Mouse (Mus musculus) ES-E14 (cell line): ENCODE results near the gene Acot11. TPM values are rescaled to one million over a fixed set of nuclear protein-coding genes. Genes with fewer than 3 reads are reported as not detected.

Experiments used
- DNase-seq: peaks from one replicate; pipeline ENCODE4 v3.0.0-alpha.2; 2013; ENCODE audit warnings: low read depth, low spot score
- H3K27ac ChIP-seq: 2 replicates; pipeline ENCODE4 v1.5.1; 2012; ENCODE audit warnings: low read depth, mild to moderate bottlenecking, low read length, moderate library complexity, mixed read lengths; ENCODE audit not compliant: poor library complexity, insufficient read depth, severe bottlenecking
- H3K36me3 ChIP-seq: 2 replicates; pipeline ENCODE4 v1.6.1; 2012; ENCODE audit warnings: mild to moderate bottlenecking, low read length, moderate library complexity, mixed read lengths; ENCODE audit not compliant: control insufficient read depth, poor library complexity, insufficient read depth, severe bottlenecking
- H3K4me1 ChIP-seq, 2 experiments: fragments of 150-350 bp in 1 of 2; sonication (generic) in 1 of 2; 2 replicates each; pipeline ENCODE4 v1.6.1; 2012; ENCODE audit warnings: low read length in 2 of 2, mild to moderate bottlenecking in 1 of 2, mixed read lengths in 1 of 2; ENCODE audit not compliant: control insufficient read depth in 2 of 2, insufficient read depth in 2 of 2, poor library complexity in 1 of 2
- H3K4me3 ChIP-seq, 2 experiments: fragments of 150-350 bp in 1 of 2; sonication (generic) in 1 of 2; 2 replicates each; pipeline ENCODE4 v1.5.1; 2012; ENCODE audit warnings: low read length in 2 of 2, low read depth in 1 of 2, mild to moderate bottlenecking in 1 of 2, mixed read lengths in 1 of 2; ENCODE audit not compliant: insufficient read depth in 1 of 2, poor library complexity in 1 of 2, severe bottlenecking in 1 of 2
- H3K9ac ChIP-seq: 2 replicates; pipeline ENCODE4 v1.6.1; 2012; ENCODE audit warnings: low read depth, mild to moderate bottlenecking, low read length, mixed read lengths; ENCODE audit not compliant: poor library complexity, insufficient read depth, severe bottlenecking
- H3K9me3 ChIP-seq: fragments of 150-350 bp; sonication (generic); 2 replicates; pipeline ENCODE4 v1.6.1; 2012; ENCODE audit warnings: low read depth, mild to moderate bottlenecking, low read length; ENCODE audit not compliant: control insufficient read depth, insufficient read depth
- CHD2 ChIP-seq: IDR thresholded peaks from 2 replicates; pipeline ENCODE4 v1.6.1; 2014; ENCODE audit warnings: mild to moderate bottlenecking, low read depth, low read length, inconsistent platforms
- HCFC1 ChIP-seq: IDR thresholded peaks from 2 replicates; pipeline ENCODE4 v1.6.1; 2012; ENCODE audit warnings: low read length, inconsistent platforms, borderline replicate concordance; ENCODE audit not compliant: insufficient read depth
- MAFK ChIP-seq: IDR thresholded peaks from 2 replicates; pipeline ENCODE4 v1.6.1; 2014; ENCODE audit warnings: mild to moderate bottlenecking, low read depth, low read length, inconsistent platforms; ENCODE audit not compliant: insufficient read depth
- ZC3H11A ChIP-seq: IDR thresholded peaks from 2 replicates; pipeline ENCODE4 v1.6.1; 2012; ENCODE audit warnings: low read depth, mild to moderate bottlenecking, inconsistent platforms, low read length, borderline replicate concordance
- ZNF384 ChIP-seq: IDR thresholded peaks from 2 replicates; pipeline ENCODE4 v1.6.1; 2012; ENCODE audit warnings: low read depth, low read length, inconsistent platforms
- in situ Hi-C, 2 experiments: fragments of 600-800 bp; cut with MboI; formaldehyde crosslinking; loops; one replicate each; pipeline ENCODE4 v1.15.1; 2025; ENCODE audit warnings: low sequenced_read_pairs in 2 of 2, inconsistent platforms in 1 of 2; ENCODE audit not compliant: unreplicated experiment in 2 of 2
- total RNA-seq: library from RNA; depleted of rRNA; stranded (reverse); fragments of 300-350 nt; gene quantifications from 2 replicates; pipeline ENCODE4 v1.2.3, GENCODE M21; 2012

The Acot11 gene
- total RNA-seq, 1 experiment: 2.5 TPM

- H3K4me1 ChIP-seq: no peaks in the 10 kb centered on the region
- no peak overlapping the region for H3K27ac ChIP-seq
- TF ChIP-seq ZNF384: no peak
- no peak for TF ChIP-seq MAFK
- TF ChIP-seq HCFC1: no peak
- no peak for TF ChIP-seq ZC3H11A
- no peak for TF ChIP-seq CHD2
- H3K36me3 ChIP-seq: no peaks in the 10 kb centered on the region
- DNase-seq: no peak
- no peak overlapping the region for H3K9ac ChIP-seq
- in situ Hi-C loops: loop anchor here (10.0 to 25.0 kb wide), 2 partner anchors 346 to 544 kb away; partner anchors contain the start of gene Ndc1 (in 1 of the 2)
- H3K4me3 ChIP-seq: no peak overlapping the region
- no peaks in the 10 kb centered on the region for H3K9me3 ChIP-seq
These were observed 13.5 kb upstream of the Acot11 start for GRCm38 (mm10) chr4:106818332-106818731.

GRCm38 (mm10) chr4:106817017-106817416 is 12.2 kb upstream of the Acot11 start:
- H3K27ac ChIP-seq: no peak overlapping the region
- no peaks in the 10 kb centered on the region for H3K9me3 ChIP-seq
- DNase-seq: no peak
- no peaks in the 10 kb centered on the region for H3K36me3 ChIP-seq
- H3K4me1 ChIP-seq: no peaks in the 10 kb centered on the region
- no peak overlapping the region for H3K9ac ChIP-seq
- no peak overlapping the region for H3K4me3 ChIP-seq
- no peak for TF ChIP-seq ZNF384
- no peak for TF ChIP-seq HCFC1
- TF ChIP-seq CHD2: no peak
- TF ChIP-seq MAFK: no peak
- no peak for TF ChIP-seq ZC3H11A
- in situ Hi-C loops: loop anchor here (10.0 to 25.0 kb wide), 2 partner anchors 348 to 545 kb away; partner anchors contain the start of gene Ndc1 (in 1 of the 2)

- Histone ChIP-seq H3K4me1 (no peaks in the 10 kb centered on the region), H3K9me3 (no peaks in the 10 kb centered on the region), H3K9ac (0 out of 2 replicates have a peak overlapping the region, but pooled peaks have one; percentile 11), H3K4me3 (no peak overlapping the region; a peak in 1 of 4 replicates), H3K27ac (no peak overlapping the region), H3K36me3 (no peaks in the 10 kb centered on the region)
- no peak for DNase-seq
- in situ Hi-C loops: loop anchor here (10.0 to 25.0 kb wide), 2 partner anchors 349 to 547 kb away; partner anchors contain the start of gene Ndc1 (in 1 of the 2)
- TF ChIP-seq MAFK: no peak
- no peak for TF ChIP-seq CHD2
- no peak for TF ChIP-seq HCFC1
- no peak for TF ChIP-seq ZNF384
- no peak for TF ChIP-seq ZC3H11A
These were observed 10.9 kb upstream of the Acot11 start for GRCm38 (mm10) chr4:106815396-106816324.

GRCm38 (mm10) chr4:106811162-106811561 is 6.4 kb upstream of the Acot11 start:
- H3K4me1 ChIP-seq: no peaks in the 10 kb centered on the region

More at GRCm38 (mm10) chr4:106811162-106811561, 6.4 kb upstream of the Acot11 start:
- H3K9me3 ChIP-seq: no peaks in the 10 kb centered on the region
- H3K27ac ChIP-seq: no peak overlapping the region
- no peak for DNase-seq
- H3K36me3 ChIP-seq: no peaks in the 10 kb centered on the region
- H3K4me3 ChIP-seq: no peak overlapping the region
- in situ Hi-C loops: loop anchor here (5.0 to 25.0 kb wide), 3 partner anchors 351 to 551 kb away; partner anchors contain the start of gene Ndc1 (in 1 of the 2)
- H3K9ac ChIP-seq: no peak overlapping the region
- no peak for TF ChIP-seq ZC3H11A
- no peak for TF ChIP-seq MAFK
- TF ChIP-seq ZNF384: no peak
- TF ChIP-seq HCFC1: no peak
